Comparison of ENCODE assay signal across 18 mouse cellular contexts in the genomic region with DNA sequence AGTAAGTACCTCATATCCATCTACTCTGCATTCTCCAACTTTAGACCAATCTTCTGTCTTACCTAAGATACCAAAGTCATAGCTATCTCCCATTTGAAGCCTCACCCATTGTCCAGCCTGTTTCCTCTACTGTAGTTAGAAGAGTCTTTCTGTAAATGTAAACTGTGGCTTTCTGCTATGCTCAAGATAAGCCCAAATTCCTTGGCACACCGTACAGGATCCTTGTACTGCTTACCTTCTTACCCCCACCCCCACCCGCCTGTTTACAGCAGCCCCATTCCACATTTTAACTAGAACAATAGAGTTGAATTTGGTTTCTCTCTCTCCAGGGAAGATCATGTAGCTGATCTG.
DNase-seq lines count a peak whose midpoint lies in the region; ATAC-seq and TF ChIP-seq lines count a peak whose summit lies in the region.
"Had no signal": no experiment of that assay in that cellular context is flagged by ENCODE, and none has a peak within 500 bp of the region (broad histone marks: within the 10 kb centered on the region; RNA-seq: fewer than 3 reads in every experiment).

No protein-coding gene starts in this region.

- no peak overlapping the region for H3K4me3 ChIP-seq in heart, embryonic 10.5 days
- H3K4me3 ChIP-seq in lung, embryonic 15.5 days: no peak overlapping the region
- no peak overlapping the region for H3K4me3 ChIP-seq in lung, adult 2 months (replicated peaks; ENCODE audit: extremely low read depth, low read depth, low read length)
- H3K4me3 ChIP-seq in liver, embryonic 14.5 days (ENCODE audit: insufficient read depth in 1 of 2, low read depth in 2 of 2, low read length in 2 of 2): no peak overlapping the region
- H3K4me3 ChIP-seq: forebrain, embryonic 15.5 days; hindbrain, embryonic 15.5 days; kidney, embryonic 15.5 days; liver, embryonic 13.5 days; neural tube, embryonic 12.5 days had no signal

- no peak for TF ChIP-seq POLR2A in lung, adult 2 months (IDR thresholded peaks at IDR 0.05; ENCODE audit: borderline replicate concordance, extremely low read depth, low read depth, low read length)

- DNase-seq in heart, embryonic 10.5 days (ENCODE audit: low spot score): no peak
- DNase-seq in heart, adult 18-20 months: no peak
- DNase-seq in lung, adult 2 months: no peak
- DNase-seq in liver, embryonic 14.5 days (ENCODE audit: low read depth in 3 of 3, low spot score in 3 of 3): no peak
- DNase-seq in urinary bladder, postnatal 10 days (ENCODE audit: low spot score): no peak
- no peak for DNase-seq in MN1 (ENCODE audit: low spot score)
- DNase-seq: cerebellum, postnatal 10 days; left cerebral cortex, postnatal 4 days; liver, embryonic 13.5 days; thymus, postnatal 25 days had no signal

- H3K4me1 ChIP-seq in heart, embryonic 10.5 days: peaks cover 48% of the 10 kb centered on the region
- peaks cover 34% of the 10 kb centered on the region for H3K4me1 ChIP-seq in lung, embryonic 15.5 days
- H3K4me1 ChIP-seq in lung, adult 2 months (ENCODE audit: control insufficient read depth, insufficient read depth, low read length): peaks cover 33% of the 10 kb centered on the region
- H3K4me1 ChIP-seq in liver, embryonic 14.5 days (replicated peaks; ENCODE audit: control insufficient read depth in 2 of 2, insufficient read depth in 2 of 2, low read length in 1 of 2): peaks cover 6 to 18% of the 10 kb centered on the region in 2 experiments; a peak in 3 of 4 replicates
- H3K4me1 ChIP-seq: forebrain, embryonic 15.5 days; hindbrain, embryonic 15.5 days; neural tube, embryonic 12.5 days had no signal

- no peaks in the 10 kb centered on the region for H3K9me3 ChIP-seq in heart, embryonic 10.5 days
- no peaks in the 10 kb centered on the region for H3K9me3 ChIP-seq in lung, embryonic 15.5 days
- H3K9me3 ChIP-seq in liver, embryonic 14.5 days (ENCODE audit: control insufficient read depth, low read length): no peaks in the 10 kb centered on the region
- H3K9me3 ChIP-seq: forebrain, embryonic 15.5 days; hindbrain, embryonic 15.5 days; kidney, embryonic 15.5 days; liver, embryonic 13.5 days; neural tube, embryonic 12.5 days had no signal

- no peak for TF ChIP-seq CTCF in lung, adult 2 months (IDR thresholded peaks at IDR 0.05; ENCODE audit: insufficient read depth, low read length)
- no peak for TF ChIP-seq CTCF in liver, embryonic 14.5 days (IDR thresholded peaks at IDR 0.05; ENCODE audit: low read depth)

- TF ChIP-seq EP300 in liver, embryonic 14.5 days (IDR thresholded peaks at IDR 0.05; ENCODE audit: low read depth): 0 out of 2 replicates have a peak, but pooled peaks have one; percentile 14

- ATAC-seq in lung, embryonic 15.5 days (ENCODE audit: borderline replicate concordance, extremely low read depth, low FRiP score, low TSS enrichment): peak; percentile 42; the same call in 1 of the 2 replicates
- 0 out of 2 replicates have a peak, but pooled peaks have one; percentile 15 for ATAC-seq in liver, embryonic 14.5 days (ENCODE audit: insufficient read depth)
- ATAC-seq in megakaryocyte progenitor cell, adult 5-6 weeks (replicated peaks; ENCODE audit: poor library complexity): peak; percentile 52
- ATAC-seq: forebrain, embryonic 15.5 days; intestine, embryonic 16.5 days had no signal

- 28% methylated on average over 2 of the region's 2 CpGs for WGBS in heart, embryonic 10.5 days
- 36% methylated on average over 2 of the region's 2 CpGs for WGBS in lung, embryonic 15.5 days
- 34% methylated on average over 2 of the region's 2 CpGs for WGBS in lung, adult 2 months
- WGBS in liver, embryonic 14.5 days (ENCODE audit: insufficient replicate concordance): 15% methylated on average over 2 of the region's 2 CpGs

- H3K9ac ChIP-seq in lung, embryonic 15.5 days: no peak overlapping the region
- no peak overlapping the region for H3K9ac ChIP-seq in liver, embryonic 14.5 days (replicated peaks)
- H3K9ac ChIP-seq: forebrain, embryonic 15.5 days; hindbrain, embryonic 15.5 days; kidney, embryonic 15.5 days; liver, embryonic 13.5 days; neural tube, embryonic 12.5 days had no signal

- peak overlapping the region; percentile 23 for H3K4me2 ChIP-seq in lung, embryonic 15.5 days
- no peak overlapping the region for H3K4me2 ChIP-seq in liver, embryonic 14.5 days (ENCODE audit: low read depth)
- H3K4me2 ChIP-seq: forebrain, embryonic 15.5 days; hindbrain, embryonic 15.5 days; kidney, embryonic 15.5 days; liver, embryonic 13.5 days; midbrain, embryonic 11.5 days; neural tube, embryonic 12.5 days had no signal

- H3K27ac ChIP-seq in heart, embryonic 10.5 days: 0 out of 2 replicates have a peak overlapping the region, but pooled peaks have one; percentile 42
- peak overlapping the region; percentile 86 for H3K27ac ChIP-seq in lung, embryonic 15.5 days
- H3K27ac ChIP-seq in liver, embryonic 14.5 days: no peak overlapping the region; the same call in 1 of the 2 replicates
- H3K27ac ChIP-seq: forebrain, embryonic 15.5 days; hindbrain, embryonic 15.5 days; kidney, embryonic 15.5 days; liver, embryonic 13.5 days; neural tube, embryonic 12.5 days had no signal

- H3K27me3 ChIP-seq in heart, embryonic 10.5 days (ENCODE audit: insufficient read depth, poor library complexity, severe bottlenecking): no peaks in the 10 kb centered on the region
- H3K27me3 ChIP-seq in lung, embryonic 15.5 days: no peaks in the 10 kb centered on the region
- H3K27me3 ChIP-seq in liver, embryonic 14.5 days (ENCODE audit: control insufficient read depth, insufficient read depth, low read length): no peaks in the 10 kb centered on the region
- H3K27me3 ChIP-seq: forebrain, embryonic 15.5 days; hindbrain, embryonic 15.5 days; kidney, embryonic 15.5 days; liver, embryonic 13.5 days; neural tube, embryonic 12.5 days had no signal

- H3K36me3 ChIP-seq in heart, embryonic 10.5 days: no peaks in the 10 kb centered on the region
- no peaks in the 10 kb centered on the region for H3K36me3 ChIP-seq in lung, embryonic 15.5 days
- H3K36me3 ChIP-seq in liver, embryonic 14.5 days (replicated peaks; ENCODE audit: control insufficient read depth, insufficient read depth, low read depth): no peaks in the 10 kb centered on the region
- H3K36me3 ChIP-seq: forebrain, embryonic 15.5 days; hindbrain, embryonic 15.5 days; kidney, embryonic 15.5 days; liver, embryonic 13.5 days; neural tube, embryonic 12.5 days had no signal
